Mouse (Mus musculus) yolk sac, embryonic 10.5 days (tissue): ENCODE measurements around the gene Dlx5.
A peak's percentile ranks its signal among the peaks of the same experiment; 100 is the strongest.

Source experiments
- DNase-seq: peaks from one replicate; pipeline ENCODE4 v3.0.0-alpha.2; 2017; ENCODE audit warnings: low spot score

Gene Dlx5

GRCm38 (mm10) chr6:6875676-6876075 lies 6.2 kb downstream of the Dlx5 start:
- no peak for DNase-seq

- DNase-seq: no peak
Measured at GRCm38 (mm10) chr6:6875136-6875535, 6.7 kb downstream of the Dlx5 start.

- DNase-seq: no peak
Measured at GRCm38 (mm10) chr6:6874073-6874771, 7.7 kb downstream of the Dlx5 start.

GRCm38 (mm10) chr6:6873476-6874072 lies 8.3 kb downstream of the Dlx5 start:
- DNase-seq: no peak

GRCm38 (mm10) chr6:6872873-6873272 lies 9.0 kb downstream of the Dlx5 start:
- no peak for DNase-seq

- no peak for DNase-seq
Measured at GRCm38 (mm10) chr6:6871692-6872091, 10.2 kb downstream of the Dlx5 start.

GRCm38 (mm10) chr6:6870876-6871420 lies 10.9 kb downstream of the Dlx5 start:
- DNase-seq: no peak

- DNase-seq: no peak
Measured at GRCm38 (mm10) chr6:6869961-6870800, 11.7 kb downstream of the Dlx5 start.

- no peak for DNase-seq
Measured at GRCm38 (mm10) chr6:6869041-6869685, 12.7 kb downstream of the Dlx5 start.

- no peak for DNase-seq
Measured at GRCm38 (mm10) chr6:6867031-6867430, 14.9 kb downstream of the Dlx5 start.

GRCm38 (mm10) chr6:6864441-6865440 lies 17.1 kb downstream of the Dlx5 start:
- no peak for DNase-seq

GRCm38 (mm10) chr6:6863955-6864354 lies 17.9 kb downstream of the Dlx5 start:
- DNase-seq: no peak

- peak; percentile 58 for DNase-seq
Measured at GRCm38 (mm10) chr6:6863160-6863870, 18.6 kb downstream of the Dlx5 start, which contains the start of gene Dlx6. Dlx6 (plus strand) TSS chr6:6863334.

GRCm38 (mm10) chr6:6862611-6863010 lies 19.3 kb downstream of the Dlx5 start:
- peak; percentile 67 for DNase-seq

- DNase-seq: no peak
Measured at GRCm38 (mm10) chr6:6861798-6862428, 20.0 kb downstream of the Dlx5 start.

- DNase-seq: no peak
Measured at GRCm38 (mm10) chr6:6861086-6861797, 20.6 kb downstream of the Dlx5 start.

- no peak for DNase-seq
Measured at GRCm38 (mm10) chr6:6860411-6861085, 21.3 kb downstream of the Dlx5 start.

- DNase-seq: no peak
Measured at GRCm38 (mm10) chr6:6859950-6860410, 21.9 kb downstream of the Dlx5 start.
